In the genomic region with DNA sequence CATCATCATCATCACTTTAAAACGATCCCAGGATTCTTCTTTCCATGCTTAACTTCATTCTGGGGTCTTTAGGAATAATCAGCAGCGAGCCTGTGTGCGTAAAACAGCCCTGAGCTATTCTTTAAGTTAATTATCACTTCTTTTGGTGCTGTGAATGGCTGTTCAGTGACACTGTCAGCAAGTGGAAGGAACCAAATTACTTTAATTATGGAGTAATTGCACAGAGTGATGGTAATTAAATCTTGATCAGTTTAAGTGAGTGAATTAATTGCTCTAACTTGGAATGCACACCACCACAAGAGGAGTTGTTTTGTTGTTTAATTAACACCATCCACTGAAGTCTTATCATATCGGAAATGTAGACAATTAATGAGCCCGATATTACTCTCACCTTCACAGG, we compare ENCODE assay signal across 20 mouse cellular contexts. TPM values are rescaled to one million over a fixed set of nuclear protein-coding genes. Genes with fewer than 3 reads are reported as not detected.
DNase-seq lines count a peak whose midpoint lies in the region; ATAC-seq and TF ChIP-seq lines count a peak whose summit lies in the region.
"Had no signal": no experiment of that assay in that cellular context is flagged by ENCODE, and none has a peak within 500 bp of the region (broad histone marks: within the 10 kb centered on the region; RNA-seq: fewer than 3 reads in every experiment).

No protein-coding gene starts in this region.

- no peak overlapping the region for H3K4me2 ChIP-seq in midbrain, postnatal 0 days (ENCODE audit: low read depth, low read length, poor library complexity, severe bottlenecking)
- no peak overlapping the region for H3K4me2 ChIP-seq in midbrain, embryonic 13.5 days (replicated peaks)
- H3K4me2 ChIP-seq in forebrain, embryonic 15.5 days (replicated peaks), result no peak overlapping the region
- H3K4me2 ChIP-seq in neural tube, embryonic 15.5 days, result no peak overlapping the region
- no peak overlapping the region for H3K4me2 ChIP-seq in stomach, postnatal 0 days (replicated peaks; ENCODE audit: low read depth)
- H3K4me2 ChIP-seq: heart, embryonic 11.5 days; kidney, embryonic 15.5 days; liver, embryonic 13.5 days; midbrain, embryonic 12.5 days; neural tube, embryonic 12.5 days had no signal

- TF ChIP-seq EP300 in stomach, postnatal 0 days (optimal IDR thresholded peaks at IDR 0.05), result no peak

- H3K27me3 ChIP-seq in midbrain, postnatal 0 days (ENCODE audit: insufficient read depth, low read length), result no peaks in the 10 kb centered on the region; the same call in 1 of the 2 replicates
- H3K27me3 ChIP-seq in midbrain, embryonic 13.5 days, result 0 out of 2 replicates have a peak, but pooled peaks cover 6% of the 10 kb centered on the region
- peaks cover 75% of the 10 kb centered on the region for H3K27me3 ChIP-seq in forebrain, embryonic 15.5 days
- peaks cover 17% of the 10 kb centered on the region; the same call in 1 of the 2 replicates for H3K27me3 ChIP-seq in neural tube, embryonic 15.5 days (replicated peaks)
- H3K27me3 ChIP-seq in stomach, postnatal 0 days (ENCODE audit: control insufficient read depth, insufficient read depth, low read length), result no peaks in the 10 kb centered on the region
- H3K27me3 ChIP-seq: liver, embryonic 13.5 days; neural tube, embryonic 12.5 days had no signal

- WGBS in midbrain, postnatal 0 days, result 67% methylated on average over 5 of the region's 5 CpGs
- 74% methylated on average over 5 of the region's 5 CpGs for WGBS in midbrain, embryonic 13.5 days
- WGBS in forebrain, embryonic 15.5 days, result 10% methylated on average over 5 of the region's 5 CpGs
- WGBS in neural tube, embryonic 15.5 days, result 35% methylated on average over 5 of the region's 5 CpGs
- WGBS in stomach, postnatal 0 days, result 82% methylated on average over 5 of the region's 5 CpGs

- TF ChIP-seq CTCF in midbrain, postnatal 0 days (IDR thresholded peaks at IDR 0.05), result no peak
- TF ChIP-seq CTCF in stomach, postnatal 0 days (IDR thresholded peaks at IDR 0.05; ENCODE audit: low read depth), result no peak

- DNase-seq in midbrain, postnatal 0 days (ENCODE audit: low spot score), result peak; percentile 10
- peak; percentile 18 for DNase-seq in brain, embryonic 18.5 days (ENCODE audit: low read depth, low spot score)
- no peak for DNase-seq in stomach, postnatal 0 days (ENCODE audit: low spot score)
- no peak for DNase-seq in thymus, postnatal 10 days (ENCODE audit: low spot score in 2 of 2)
- DNase-seq: adrenal gland, adult 8-10 months; cerebellum, adult 9-10 months; kidney, adult 11 months; kidney, postnatal 36 days; liver, embryonic 13.5 days; lung, adult 2 months; thymus, postnatal 36 days had no signal

- no peaks in the 10 kb centered on the region for H3K9me3 ChIP-seq in midbrain, postnatal 0 days (ENCODE audit: low read length)
- H3K9me3 ChIP-seq in midbrain, embryonic 13.5 days, result no peaks in the 10 kb centered on the region
- no peaks in the 10 kb centered on the region for H3K9me3 ChIP-seq in forebrain, embryonic 15.5 days
- no peaks in the 10 kb centered on the region for H3K9me3 ChIP-seq in neural tube, embryonic 15.5 days (replicated peaks)
- H3K9me3 ChIP-seq in stomach, postnatal 0 days (ENCODE audit: control insufficient read depth, low read length), result no peaks in the 10 kb centered on the region
- H3K9me3 ChIP-seq: kidney, embryonic 15.5 days; liver, embryonic 13.5 days; midbrain, embryonic 12.5 days; neural tube, embryonic 12.5 days had no signal

- no peaks in the 10 kb centered on the region for H3K4me1 ChIP-seq in midbrain, postnatal 0 days (ENCODE audit: insufficient read depth, low read length)
- peaks cover 21% of the 10 kb centered on the region for H3K4me1 ChIP-seq in midbrain, embryonic 13.5 days (replicated peaks)
- H3K4me1 ChIP-seq in forebrain, embryonic 15.5 days, result peaks cover 20% of the 10 kb centered on the region
- H3K4me1 ChIP-seq in neural tube, embryonic 15.5 days, result peaks cover 4% of the 10 kb centered on the region; the same call in 1 of the 2 replicates
- H3K4me1 ChIP-seq in stomach, postnatal 0 days (replicated peaks; ENCODE audit: control insufficient read depth, insufficient read depth), result no peaks in the 10 kb centered on the region

- H3K9ac ChIP-seq in midbrain, postnatal 0 days (replicated peaks; ENCODE audit: low read length, poor library complexity, severe bottlenecking), result no peak overlapping the region
- H3K9ac ChIP-seq in midbrain, embryonic 13.5 days (replicated peaks), result no peak overlapping the region
- no peak overlapping the region for H3K9ac ChIP-seq in forebrain, embryonic 15.5 days (replicated peaks)
- H3K9ac ChIP-seq in neural tube, embryonic 15.5 days (replicated peaks), result no peak overlapping the region
- no peak overlapping the region for H3K9ac ChIP-seq in stomach, postnatal 0 days (ENCODE audit: low read length)
- H3K9ac ChIP-seq: kidney, embryonic 15.5 days; liver, embryonic 13.5 days; midbrain, embryonic 12.5 days; neural tube, embryonic 12.5 days had no signal

- no peaks in the 10 kb centered on the region for H3K36me3 ChIP-seq in midbrain, postnatal 0 days (ENCODE audit: insufficient read depth, low read length)
- no peaks in the 10 kb centered on the region for H3K36me3 ChIP-seq in midbrain, embryonic 13.5 days
- no peaks in the 10 kb centered on the region for H3K36me3 ChIP-seq in forebrain, embryonic 15.5 days
- H3K36me3 ChIP-seq in neural tube, embryonic 15.5 days, result no peaks in the 10 kb centered on the region
- no peaks in the 10 kb centered on the region for H3K36me3 ChIP-seq in stomach, postnatal 0 days (ENCODE audit: control insufficient read depth, insufficient read depth, low read length)
- H3K36me3 ChIP-seq: kidney, embryonic 15.5 days; liver, embryonic 13.5 days; midbrain, embryonic 12.5 days; neural tube, embryonic 12.5 days had no signal

- H3K4me3 ChIP-seq in midbrain, postnatal 0 days (ENCODE audit: low read depth, low read length), result no peak overlapping the region
- H3K4me3 ChIP-seq in midbrain, embryonic 13.5 days (replicated peaks), result no peak overlapping the region
- no peak overlapping the region for H3K4me3 ChIP-seq in forebrain, embryonic 15.5 days
- no peak overlapping the region for H3K4me3 ChIP-seq in neural tube, embryonic 15.5 days (replicated peaks)
- H3K4me3 ChIP-seq in stomach, postnatal 0 days (ENCODE audit: low read depth, low read length), result no peak overlapping the region
- H3K4me3 ChIP-seq: kidney, embryonic 15.5 days; left cerebral cortex, adult 2 months; liver, embryonic 13.5 days; midbrain, embryonic 12.5 days; neural tube, embryonic 12.5 days had no signal

- ATAC-seq in midbrain, postnatal 0 days (ENCODE audit: low FRiP score), result no peak
- no peak for ATAC-seq in midbrain, embryonic 13.5 days
- ATAC-seq in forebrain, embryonic 15.5 days (replicated peaks), result peak; percentile 90
- ATAC-seq in neural tube, embryonic 15.5 days (ENCODE audit: low FRiP score), result peak; percentile 81
- no peak for ATAC-seq in stomach, postnatal 0 days (ENCODE audit: low FRiP score, low TSS enrichment)
- ATAC-seq: activated CD4-positive, CD25-positive, alpha-beta regulatory T cell, adult 4 months had no signal

- no peak overlapping the region for H3K27ac ChIP-seq in midbrain, postnatal 0 days (ENCODE audit: low read depth, low read length)
- no peak overlapping the region for H3K27ac ChIP-seq in midbrain, embryonic 13.5 days
- H3K27ac ChIP-seq in forebrain, embryonic 15.5 days (replicated peaks), result no peak overlapping the region
- no peak overlapping the region for H3K27ac ChIP-seq in neural tube, embryonic 15.5 days (replicated peaks)
- no peak overlapping the region for H3K27ac ChIP-seq in stomach, postnatal 0 days (replicated peaks)
- H3K27ac ChIP-seq: kidney, embryonic 15.5 days; left cerebral cortex, adult 2 months; liver, embryonic 13.5 days; midbrain, embryonic 12.5 days; neural tube, embryonic 12.5 days had no signal

RNA-seq across cellular contexts. Expression of a gene that starts 27.3 kb away (rescaled TPM):
- 17.4 and 19.2 TPM in 2 replicates for total RNA-seq in midbrain, postnatal 0 days (2014; rRNA removed)
- 12.7 and 14.2 TPM in 2 replicates for polyA plus RNA-seq in midbrain, postnatal 0 days (2015; fragmentation: Nextera tagmentation; extraction: Ambion mirVana)
- polyA plus RNA-seq in midbrain, embryonic 13.5 days (2015; fragmentation: Nextera tagmentation; extraction: Ambion mirVana), result 22.4 and 23.0 TPM in 2 replicates
- 17.7 and 18.3 TPM in 2 replicates for polyA plus RNA-seq in forebrain, embryonic 15.5 days (2015; fragmentation: Nextera tagmentation; extraction: Ambion mirVana)
- 14.6 and 15.3 TPM in 2 replicates for polyA plus RNA-seq in neural tube, embryonic 15.5 days (2015; fragmentation: Nextera tagmentation; extraction: Ambion mirVana)
- polyA plus RNA-seq in stomach, postnatal 0 days (2015; fragmentation: Nextera tagmentation; extraction: Ambion mirVana), result 6.8 and 7.8 TPM in 2 replicates

Comparison
In these comparisons a context has a peak if more than half of its experiments do, and no peak if none do; other contexts are left out.
1. ATAC-seq: peak in forebrain, embryonic 15.5 days (single experiment) and neural tube, embryonic 15.5 days (single experiment); none in midbrain, postnatal 0 days (single experiment), midbrain, embryonic 13.5 days (single experiment) and stomach, postnatal 0 days (single experiment).
2. DNase-seq: peak in midbrain, postnatal 0 days (single experiment) and brain, embryonic 18.5 days (single experiment); none in stomach, postnatal 0 days (single experiment) and thymus, postnatal 10 days (0 of 2).